Mouse (Mus musculus): ENCODE results near the gene Slc27a2. TPM values are rescaled to one million over a fixed set of nuclear protein-coding genes. Genes with fewer than 3 reads are reported as not detected.

The Slc27a2 gene
- under 1 TPM in 1 of 2 experiments, not detected in 1; 0.10 TPM for polyA plus RNA-seq (2017; shearing (Covaris generic))

DNA sequence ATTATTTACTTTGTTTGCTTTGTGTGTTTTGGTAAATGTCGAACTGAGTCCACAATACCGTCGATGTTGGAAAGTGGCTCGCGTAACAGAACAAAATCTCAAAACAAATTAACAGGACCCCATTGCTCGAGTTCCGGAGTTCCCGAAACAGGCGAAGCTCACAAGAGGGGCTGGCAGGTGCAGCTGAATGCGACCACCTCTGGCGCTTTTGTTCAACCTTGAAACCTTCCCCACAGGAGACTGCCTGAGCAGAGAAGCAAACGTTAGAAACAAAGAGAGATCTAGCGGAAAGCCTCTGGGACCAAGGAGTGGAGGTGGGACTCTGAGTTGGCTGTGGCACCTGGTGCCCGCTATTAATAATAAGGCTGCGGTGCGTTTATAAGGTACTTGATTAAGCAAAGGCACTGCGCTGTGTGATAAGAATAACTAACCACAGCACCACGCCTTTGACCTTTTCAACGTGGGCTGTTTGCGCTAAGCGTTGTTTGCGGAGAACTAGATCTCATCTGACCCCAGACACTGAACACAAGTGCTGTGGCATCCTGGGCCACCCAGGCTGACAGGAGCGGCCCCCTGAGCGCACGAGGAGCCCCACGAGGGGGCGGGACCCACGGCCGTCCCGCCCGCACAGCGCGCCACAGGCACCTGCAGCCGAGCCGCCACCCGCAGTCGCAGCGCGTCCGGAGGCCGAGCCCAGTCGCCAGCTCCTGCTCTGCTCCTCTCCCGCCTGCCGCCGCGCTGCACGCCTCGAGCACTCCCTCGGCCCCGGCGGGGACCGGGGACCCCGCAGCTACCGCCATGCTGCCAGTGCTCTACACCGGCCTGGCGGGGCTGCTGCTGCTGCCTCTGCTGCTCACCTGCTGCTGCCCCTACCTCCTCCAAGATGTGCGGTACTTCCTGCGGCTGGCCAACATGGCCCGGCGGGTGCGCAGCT lies at the start of gene Slc27a2:
Gene Slc27a2, plus strand, starts transcription at position 51 of the 934 bp plus-strand sequence.

DNA sequence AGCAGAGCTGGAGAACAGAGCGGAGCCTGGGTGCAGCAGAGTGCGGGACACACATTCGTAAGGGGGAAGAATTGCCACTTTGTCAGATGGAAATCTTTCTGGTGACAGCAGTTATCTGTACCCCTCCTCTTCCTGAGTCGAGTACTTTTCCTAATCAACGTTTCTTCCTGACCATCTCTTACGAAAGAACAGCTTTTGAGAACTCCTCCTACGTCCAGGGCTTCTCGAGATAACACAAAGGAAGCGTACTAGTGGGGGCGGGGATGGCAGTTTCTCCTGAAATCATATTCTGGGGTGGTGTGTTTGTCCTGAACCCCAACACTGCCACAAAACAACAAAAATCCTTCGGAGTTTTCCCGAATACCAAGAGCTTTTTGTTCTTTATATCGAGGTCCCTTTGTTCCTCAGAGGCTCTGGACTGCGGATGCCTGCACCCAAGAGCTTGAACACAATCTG lies 67.1 kb downstream of the Slc27a2 start, which contains the start of gene Hdc:
Gene Hdc, minus strand, starts transcription at position 51 of the 456 bp plus-strand sequence.

Other genes starting within 250 kb of the Slc27a2 start
- gene Atp8b4, start 51.7 kb upstream of the Slc27a2 start, polyA plus RNA-seq (2017; shearing (Covaris generic)): 1 to 10 TPM in 1 of 2 experiments, under 1 TPM in 1; 0.88 to 2.0 TPM
- 1 to 10 TPM in 1 of 2 experiments, under 1 TPM in 1; 0.93 to 1.9 TPM for gene Hdc, start 66.9 kb downstream of the Slc27a2 start, polyA plus RNA-seq (2017; shearing (Covaris generic))
- gene Gabpb1, start 123.9 kb downstream of the Slc27a2 start, polyA plus RNA-seq (2017; shearing (Covaris generic)): 10 to 100 TPM; 69.5 to 80.0 TPM
- 10 to 100 TPM; 39.2 to 41.5 TPM for gene Usp8, start 154.9 kb downstream of the Slc27a2 start, polyA plus RNA-seq (2017; shearing (Covaris generic))
- 1 to 10 TPM; 1.9 to 3.1 TPM for gene Usp50, start 231.1 kb downstream of the Slc27a2 start, polyA plus RNA-seq (2017; shearing (Covaris generic))